Mouse (Mus musculus): ENCODE measurements around the gene Zfhx3. TPM values are rescaled to one million over a fixed set of nuclear protein-coding genes. Genes with fewer than 3 reads are reported as not detected.

The Zfhx3 gene
- polyA plus RNA-seq, 1 experiment from 2014 or later = 34.7 TPM

GRCm38 (mm10) chr8:108989841-108990240, 1047.4 kb downstream of the Zfhx3 start:
- Histone ChIP-seq H3K4me1 (replicated peaks; ENCODE audit: control insufficient read depth, insufficient read depth, low read length) (no peaks in the 10 kb centered on the region), H3K27me3 (ENCODE audit: control insufficient read depth, insufficient read depth, low read length) (no peaks in the 10 kb centered on the region), H3K36me3 (replicated peaks; ENCODE audit: control insufficient read depth, insufficient read depth) (no peaks in the 10 kb centered on the region), H3K4me2 (replicated peaks) (no peak overlapping the region), H3K27ac (no peak overlapping the region), H3K9me3 (ENCODE audit: control insufficient read depth, low read length) (no peaks in the 10 kb centered on the region), H3K9ac (no peak overlapping the region), H3K4me3 (replicated peaks; ENCODE audit: low read length) (no peak overlapping the region)
- no peak for DNase-seq (ENCODE audit: low spot score)
- ATAC-seq (ENCODE audit: low FRiP score) = no peak
- 84% methylated on average over 5 of the region's 5 CpGs for WGBS

GRCm38 (mm10) chr8:108990537-108990936, 1048.1 kb downstream of the Zfhx3 start:
- Histone ChIP-seq H3K4me1 (replicated peaks; ENCODE audit: control insufficient read depth, insufficient read depth, low read length) (no peaks in the 10 kb centered on the region), H3K9me3 (ENCODE audit: control insufficient read depth, low read length) (no peaks in the 10 kb centered on the region), H3K27ac (no peak overlapping the region), H3K36me3 (replicated peaks; ENCODE audit: control insufficient read depth, insufficient read depth) (no peaks in the 10 kb centered on the region), H3K9ac (no peak overlapping the region), H3K4me2 (replicated peaks) (no peak overlapping the region), H3K27me3 (ENCODE audit: control insufficient read depth, insufficient read depth, low read length) (no peaks in the 10 kb centered on the region), H3K4me3 (replicated peaks; ENCODE audit: low read length) (no peak overlapping the region)
- WGBS = 76% methylated on average over 6 of the region's 6 CpGs
- DNase-seq (ENCODE audit: low spot score) (no peak), ATAC-seq (ENCODE audit: low FRiP score) (no peak)

- Histone ChIP-seq H3K4me2 (replicated peaks) (no peak overlapping the region), H3K9me3 (ENCODE audit: control insufficient read depth, low read length) (no peaks in the 10 kb centered on the region), H3K27me3 (ENCODE audit: control insufficient read depth, insufficient read depth, low read length) (no peaks in the 10 kb centered on the region), H3K4me3 (replicated peaks; ENCODE audit: low read length) (no peak overlapping the region), H3K27ac (no peak overlapping the region), H3K36me3 (replicated peaks; ENCODE audit: control insufficient read depth, insufficient read depth) (no peaks in the 10 kb centered on the region), H3K4me1 (replicated peaks; ENCODE audit: control insufficient read depth, insufficient read depth, low read length) (no peaks in the 10 kb centered on the region), H3K9ac (no peak overlapping the region)
- DNase-seq (ENCODE audit: low spot score) = no peak
- no peak for ATAC-seq (ENCODE audit: low FRiP score)
- 96% methylated on average over 5 of the region's 5 CpGs for WGBS
Measured at GRCm38 (mm10) chr8:108991395-108991794, 1049.0 kb downstream of the Zfhx3 start.

GRCm38 (mm10) chr8:108993718-108994117, 1051.3 kb downstream of the Zfhx3 start:
- ATAC-seq (ENCODE audit: low FRiP score) (no peak), DNase-seq (ENCODE audit: low spot score) (no peak)
- Histone ChIP-seq H3K4me1 (replicated peaks; ENCODE audit: control insufficient read depth, insufficient read depth, low read length) (no peaks in the 10 kb centered on the region), H3K4me2 (replicated peaks) (no peak overlapping the region), H3K27ac (no peak overlapping the region), H3K9ac (no peak overlapping the region), H3K4me3 (replicated peaks; ENCODE audit: low read length) (no peak overlapping the region), H3K9me3 (ENCODE audit: control insufficient read depth, low read length) (no peaks in the 10 kb centered on the region), H3K27me3 (ENCODE audit: control insufficient read depth, insufficient read depth, low read length) (no peaks in the 10 kb centered on the region), H3K36me3 (replicated peaks; ENCODE audit: control insufficient read depth, insufficient read depth) (no peaks in the 10 kb centered on the region)
- 84% methylated on average over 2 of the region's 2 CpGs for WGBS

- WGBS = 73% methylated on average over 2 of the region's 2 CpGs
- H3K4me2 ChIP-seq (replicated peaks) = no peak overlapping the region
- H3K4me1 ChIP-seq (replicated peaks; ENCODE audit: control insufficient read depth, insufficient read depth, low read length) = no peaks in the 10 kb centered on the region
- H3K36me3 ChIP-seq (replicated peaks; ENCODE audit: control insufficient read depth, insufficient read depth) = no peaks in the 10 kb centered on the region
- no peaks in the 10 kb centered on the region for H3K9me3 ChIP-seq (ENCODE audit: control insufficient read depth, low read length)
- H3K27ac ChIP-seq = no peak overlapping the region
- H3K4me3 ChIP-seq (replicated peaks; ENCODE audit: low read length) = no peak overlapping the region
- ATAC-seq (ENCODE audit: low FRiP score) (no peak), DNase-seq (ENCODE audit: low spot score) (no peak)
- no peak overlapping the region for H3K9ac ChIP-seq
- H3K27me3 ChIP-seq (ENCODE audit: control insufficient read depth, insufficient read depth, low read length) = no peaks in the 10 kb centered on the region
Measured at GRCm38 (mm10) chr8:108994187-108994586, 1051.7 kb downstream of the Zfhx3 start.

- Histone ChIP-seq H3K4me2 (replicated peaks) (no peak overlapping the region), H3K27ac (no peak overlapping the region), H3K36me3 (replicated peaks; ENCODE audit: control insufficient read depth, insufficient read depth) (no peaks in the 10 kb centered on the region), H3K4me1 (replicated peaks; ENCODE audit: control insufficient read depth, insufficient read depth, low read length) (no peaks in the 10 kb centered on the region), H3K9me3 (ENCODE audit: control insufficient read depth, low read length) (no peaks in the 10 kb centered on the region), H3K4me3 (replicated peaks; ENCODE audit: low read length) (no peak overlapping the region), H3K9ac (no peak overlapping the region), H3K27me3 (ENCODE audit: control insufficient read depth, insufficient read depth, low read length) (no peaks in the 10 kb centered on the region)
- DNase-seq (ENCODE audit: low spot score) (no peak), ATAC-seq (ENCODE audit: low FRiP score) (no peak)
- WGBS = 93% methylated on average over 5 of the region's 5 CpGs
Measured at GRCm38 (mm10) chr8:108994880-108995279, 1052.4 kb downstream of the Zfhx3 start.

- Histone ChIP-seq H3K9me3 (ENCODE audit: control insufficient read depth, low read length) (no peaks in the 10 kb centered on the region), H3K4me3 (replicated peaks; ENCODE audit: low read length) (no peak overlapping the region), H3K36me3 (replicated peaks; ENCODE audit: control insufficient read depth, insufficient read depth) (no peaks in the 10 kb centered on the region), H3K27ac (no peak overlapping the region; the same call in 1 of the 2 replicates), H3K9ac (no peak overlapping the region), H3K4me1 (replicated peaks; ENCODE audit: control insufficient read depth, insufficient read depth, low read length) (no peaks in the 10 kb centered on the region), H3K4me2 (replicated peaks) (no peak overlapping the region), H3K27me3 (ENCODE audit: control insufficient read depth, insufficient read depth, low read length) (no peaks in the 10 kb centered on the region)
- DNase-seq (ENCODE audit: low spot score) = no peak
- 47% methylated on average over 3 of the region's 3 CpGs for WGBS
- no peak for ATAC-seq (ENCODE audit: low FRiP score)
Measured at GRCm38 (mm10) chr8:108997334-108997733, 1054.9 kb downstream of the Zfhx3 start.

- DNase-seq (ENCODE audit: low spot score) (no peak), ATAC-seq (ENCODE audit: low FRiP score) (no peak)
Measured at GRCm38 (mm10) chr8:108999297-109000249, 1057.1 kb downstream of the Zfhx3 start.

GRCm38 (mm10) chr8:109001031-109001430, 1058.6 kb downstream of the Zfhx3 start:
- WGBS = 87% methylated on average over 9 of the region's 9 CpGs

More at GRCm38 (mm10) chr8:108999297-109000249, 1057.1 kb downstream of the Zfhx3 start:
- Histone ChIP-seq H3K36me3 (replicated peaks; ENCODE audit: control insufficient read depth, insufficient read depth) (no peaks in the 10 kb centered on the region), H3K9me3 (ENCODE audit: control insufficient read depth, low read length) (no peaks in the 10 kb centered on the region), H3K4me3 (replicated peaks; ENCODE audit: low read length) (no peak overlapping the region), H3K4me2 (replicated peaks) (no peak overlapping the region), H3K27ac (no peak overlapping the region), H3K27me3 (ENCODE audit: control insufficient read depth, insufficient read depth, low read length) (no peaks in the 10 kb centered on the region), H3K9ac (no peak overlapping the region), H3K4me1 (replicated peaks; ENCODE audit: control insufficient read depth, insufficient read depth, low read length) (no peaks in the 10 kb centered on the region)
- WGBS = 62% methylated on average over 15 of the region's 15 CpGs

More at GRCm38 (mm10) chr8:109001031-109001430, 1058.6 kb downstream of the Zfhx3 start:
- no peaks in the 10 kb centered on the region for H3K9me3 ChIP-seq (ENCODE audit: control insufficient read depth, low read length)
- no peak for ATAC-seq (ENCODE audit: low FRiP score)
- no peak overlapping the region for H3K27ac ChIP-seq
- H3K27me3 ChIP-seq (ENCODE audit: control insufficient read depth, insufficient read depth, low read length) = no peaks in the 10 kb centered on the region
- H3K4me3 ChIP-seq (replicated peaks; ENCODE audit: low read length) = no peak overlapping the region
- no peaks in the 10 kb centered on the region for H3K36me3 ChIP-seq (replicated peaks; ENCODE audit: control insufficient read depth, insufficient read depth)
- H3K4me1 ChIP-seq (replicated peaks; ENCODE audit: control insufficient read depth, insufficient read depth, low read length) = no peaks in the 10 kb centered on the region
- no peak overlapping the region for H3K9ac ChIP-seq
- H3K4me2 ChIP-seq (replicated peaks) = no peak overlapping the region
- no peak for DNase-seq (ENCODE audit: low spot score)

Measured in hindbrain, embryonic 14.5 days (tissue).